Mouse (Mus musculus) kidney, postnatal 0 days (tissue): ENCODE data around the gene Wdr25. TPM values are rescaled to one million over a fixed set of nuclear protein-coding genes. Genes with fewer than 3 reads are reported as not detected.

Experiments used
- ATAC-seq: fragments of 200-750 bp; cut with Nextera tagmentation; replicated peaks from 2 replicates; pipeline ENCODE4 v1.8.0; 2017; ENCODE audit warnings: low read depth, moderate number of reproducible peaks, moderate TSS enrichment, moderate library complexity; ENCODE audit not compliant: low FRiP score
- DNase-seq: peaks from one replicate; pipeline ENCODE4 v3.0.0-alpha.2; 2016; ENCODE audit warnings: low spot score
- H3K27ac ChIP-seq: fragments of 300-500 bp; sonication (generic); 2 replicates; pipeline ENCODE4 v1.5.1; 2014; ENCODE audit warnings: mild to moderate bottlenecking
- H3K27me3 ChIP-seq: fragments of 300-500 bp; sonication (generic); 2 replicates; pipeline ENCODE4 v1.6.1; 2014; ENCODE audit warnings: low read length, mixed read lengths; ENCODE audit not compliant: insufficient read depth
- H3K36me3 ChIP-seq: fragments of 300-500 bp; sonication (generic); 2 replicates; pipeline ENCODE4 v1.6.1; 2014; ENCODE audit warnings: low read length, mixed read lengths; ENCODE audit not compliant: insufficient read depth
- H3K4me1 ChIP-seq: fragments of 300-500 bp; sonication (generic); replicated peaks from 2 replicates; pipeline ENCODE4 v1.6.1; 2014; ENCODE audit warnings: antibody characterized with exemption, low read length, mixed read lengths; ENCODE audit not compliant: insufficient read depth
- H3K4me2 ChIP-seq: fragments of 300-500 bp; sonication (generic); 2 replicates; pipeline ENCODE4 v1.6.1; 2014; ENCODE audit warnings: mild to moderate bottlenecking, low read length, moderate library complexity, mixed read lengths
- H3K4me3 ChIP-seq: fragments of 300-500 bp; sonication (generic); replicated peaks from 2 replicates; pipeline ENCODE4 v1.5.1; 2014; ENCODE audit warnings: low read depth, low read length
- H3K9ac ChIP-seq: fragments of 300-500 bp; sonication (generic); 2 replicates; pipeline ENCODE4 v1.6.1; 2014; ENCODE audit warnings: low read depth, low read length
- H3K9me3 ChIP-seq: fragments of 300-500 bp; sonication (generic); replicated peaks from 2 replicates; pipeline ENCODE4 v1.6.1; 2016; ENCODE audit warnings: low read length, inconsistent platforms, mixed read lengths
- CTCF ChIP-seq: IDR thresholded peaks from 2 replicates; pipeline ENCODE4 v1.5.1; 2016; ENCODE audit warnings: antibody characterized with exemption, low read depth, mild to moderate bottlenecking, moderate library complexity
- WGBS: fragments of 180-500 bp; shearing (Covaris S2); extraction: QIAGEN DNeasy Blood & Tissue Kit; methylation state at CpG from one replicate; pipeline ENCODE4 v1.1.7; 2014; 5-methylcytosine and 5-hydroxymethylcytosine counted together
- polyA plus RNA-seq: library from polyadenylated mRNA; unstranded; fragments of >200 nt; fragmentation: Nextera tagmentation; extraction: Ambion mirVana; gene quantifications from 2 replicates; pipeline ENCODE4 v1.2.1, GENCODE M21; 2015

The Wdr25 gene
- polyA plus RNA-seq, 1 experiment from 2014 or later = 5.3 TPM

- H3K4me2 ChIP-seq = peak overlapping the region; percentile 54
- no peaks in the 10 kb centered on the region for H3K36me3 ChIP-seq
- peak overlapping the region; percentile 9; the same call in 1 of the 2 replicates for H3K4me3 ChIP-seq
- no peak overlapping the region for H3K9ac ChIP-seq
- ATAC-seq (0 out of 2 replicates have a peak, but pooled peaks have one; percentile 29), DNase-seq (peak; percentile 58)
- H3K9me3 ChIP-seq = no peaks in the 10 kb centered on the region
- WGBS = 26% methylated on average over 12 of the region's 12 CpGs
- no peak for TF ChIP-seq CTCF
- no peaks in the 10 kb centered on the region for H3K27me3 ChIP-seq
- H3K4me1 ChIP-seq = peaks cover 18% of the 10 kb centered on the region; the same call in 1 of the 2 replicates
- H3K27ac ChIP-seq = no peak overlapping the region
Observed at GRCm38 (mm10) chr12:108959639-108960219, 66.3 kb downstream of the Wdr25 start.

- Histone ChIP-seq H3K27me3 (no peaks in the 10 kb centered on the region), H3K4me1 (peaks cover 18% of the 10 kb centered on the region; the same call in 1 of the 2 replicates), H3K4me3 (no peak overlapping the region), H3K9me3 (no peaks in the 10 kb centered on the region), H3K4me2 (no peak overlapping the region), H3K9ac (no peak overlapping the region), H3K27ac (no peak overlapping the region), H3K36me3 (no peaks in the 10 kb centered on the region)
- 44% methylated on average over 10 of the region's 10 CpGs for WGBS
- no peak for TF ChIP-seq CTCF
- ATAC-seq = no peak
- no peak for DNase-seq
Observed at GRCm38 (mm10) chr12:108960225-108960624, 66.8 kb downstream of the Wdr25 start.

- no peak overlapping the region for H3K27ac ChIP-seq
- no peaks in the 10 kb centered on the region for H3K27me3 ChIP-seq
- no peaks in the 10 kb centered on the region for H3K4me1 ChIP-seq
- DNase-seq (no peak), ATAC-seq (peak; percentile 54; the same call in 1 of the 2 replicates)
- H3K36me3 ChIP-seq = no peaks in the 10 kb centered on the region
- no peak overlapping the region for H3K9ac ChIP-seq
- TF ChIP-seq CTCF = no peak
- no peaks in the 10 kb centered on the region for H3K9me3 ChIP-seq
- WGBS = 62% methylated on average over 4 of the region's 4 CpGs
- H3K4me3 ChIP-seq = no peak overlapping the region
- no peak overlapping the region for H3K4me2 ChIP-seq
Observed at GRCm38 (mm10) chr12:108967631-108968030, 74.2 kb downstream of the Wdr25 start.

- H3K27ac ChIP-seq = no peak overlapping the region
- no peak overlapping the region for H3K9ac ChIP-seq
- no peak overlapping the region for H3K4me3 ChIP-seq
- H3K4me2 ChIP-seq = no peak overlapping the region
- H3K4me1 ChIP-seq = no peaks in the 10 kb centered on the region
- H3K36me3 ChIP-seq = no peaks in the 10 kb centered on the region
- 85% methylated on average over 10 of the region's 10 CpGs for WGBS
- no peaks in the 10 kb centered on the region for H3K9me3 ChIP-seq
- no peaks in the 10 kb centered on the region for H3K27me3 ChIP-seq
- ATAC-seq (no peak), DNase-seq (no peak)
- TF ChIP-seq CTCF = no peak
Observed at GRCm38 (mm10) chr12:108968031-108968430, 74.6 kb downstream of the Wdr25 start.

- H3K27me3 ChIP-seq = no peaks in the 10 kb centered on the region
- no peaks in the 10 kb centered on the region for H3K9me3 ChIP-seq
- no peak for ATAC-seq
- TF ChIP-seq CTCF = no peak
- no peaks in the 10 kb centered on the region for H3K4me1 ChIP-seq
- no peak for DNase-seq
- H3K27ac ChIP-seq = no peak overlapping the region
- 59% methylated on average over 9 of the region's 9 CpGs for WGBS
- no peak overlapping the region for H3K4me3 ChIP-seq
- no peaks in the 10 kb centered on the region for H3K36me3 ChIP-seq
- H3K9ac ChIP-seq = no peak overlapping the region
- H3K4me2 ChIP-seq = no peak overlapping the region
Observed at GRCm38 (mm10) chr12:108971446-108971845, 78.0 kb downstream of the Wdr25 start.

- Histone ChIP-seq H3K27ac (no peak overlapping the region), H3K4me2 (no peak overlapping the region), H3K27me3 (no peaks in the 10 kb centered on the region), H3K4me1 (no peaks in the 10 kb centered on the region), H3K9ac (no peak overlapping the region), H3K9me3 (no peaks in the 10 kb centered on the region), H3K36me3 (no peaks in the 10 kb centered on the region), H3K4me3 (no peak overlapping the region)
- ATAC-seq (no peak), DNase-seq (no peak)
- 86% methylated on average over 14 of the region's 14 CpGs for WGBS
- TF ChIP-seq CTCF = no peak
Observed at GRCm38 (mm10) chr12:108972234-108972633, 78.8 kb downstream of the Wdr25 start.
